Mouse (Mus musculus) olfactory bulb, adult 2 months (tissue): Measurements from ENCODE around the gene Pate2. TPM values are rescaled to one million over a fixed set of nuclear protein-coding genes. Genes with fewer than 3 reads are reported as not detected.

Experiments
- H3K27ac ChIP-seq: fragments of 200-500 bp; 2 replicates; pipeline ENCODE4 v1.5.1; 2012; ENCODE audit warnings: low read depth, low read length; ENCODE audit not compliant: insufficient read depth
- H3K4me1 ChIP-seq: fragments of 200-500 bp; 2 replicates; pipeline ENCODE4 v1.6.1; 2012; ENCODE audit warnings: low read length; ENCODE audit not compliant: control insufficient read depth, insufficient read depth
- H3K4me3 ChIP-seq: fragments of 200-500 bp; 2 replicates; pipeline ENCODE4 v1.5.1; 2012; ENCODE audit warnings: mild to moderate bottlenecking, low read depth, low read length, moderate library complexity; ENCODE audit not compliant: insufficient read depth
- CTCF ChIP-seq: fragments of 200-500 bp; IDR thresholded peaks from 2 replicates; pipeline ENCODE4 v1.5.1; 2012; ENCODE audit warnings: low read depth, mild to moderate bottlenecking, low read length, moderate library complexity; ENCODE audit not compliant: insufficient read depth
- POLR2A ChIP-seq: fragments of 200-500 bp; IDR thresholded peaks from 2 replicates; pipeline ENCODE4 v1.6.1; 2012; ENCODE audit warnings: mild to moderate bottlenecking, low read depth, low read length, moderate library complexity; ENCODE audit not compliant: insufficient read depth
- WGBS: fragments of 180-500 bp; shearing (Covaris S2); methylation state at CpG from one replicate; pipeline ENCODE4 v1.1.7; 2018; 5-methylcytosine and 5-hydroxymethylcytosine counted together
- polyA plus RNA-seq: library from polyadenylated mRNA; stranded (reverse); fragments of >200 nt; gene quantifications from 2 replicates; pipeline ENCODE4 v1.2.4, GENCODE M21; 2012; ENCODE audit warnings: low replicate concordance; ENCODE audit not compliant: missing spikeins, insufficient read depth, insufficient read length

Pate2 gene
- polyA plus RNA-seq, 1 experiment: not detected

DNA sequence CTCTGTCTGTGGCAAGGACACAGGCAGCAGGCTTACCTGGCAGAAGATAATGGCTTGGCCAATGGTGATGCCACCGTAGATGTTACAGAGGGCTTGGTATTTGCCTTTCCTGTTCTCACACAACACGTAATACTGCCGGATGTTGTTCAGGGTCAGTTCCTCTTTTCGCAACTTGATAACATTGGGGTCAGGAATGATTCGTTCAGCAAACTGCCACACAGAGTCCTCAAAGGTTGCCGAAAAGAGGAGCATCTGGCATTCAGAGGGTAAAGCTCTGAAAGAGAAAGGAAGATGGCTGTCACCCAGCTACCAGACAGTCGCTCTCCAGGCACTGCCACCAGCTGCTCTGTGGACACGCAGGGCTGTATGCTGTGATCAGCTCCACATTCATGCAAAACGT is 23.3 kb upstream of the Pate2 start:
- H3K4me1 ChIP-seq: no peaks in the 10 kb centered on the region
- H3K4me3 ChIP-seq: no peak overlapping the region
- no peak for TF ChIP-seq POLR2A
- no peak for TF ChIP-seq CTCF
- WGBS: 84% methylated on average over 9 of the region's 9 CpGs
- H3K27ac ChIP-seq: no peak overlapping the region

DNA sequence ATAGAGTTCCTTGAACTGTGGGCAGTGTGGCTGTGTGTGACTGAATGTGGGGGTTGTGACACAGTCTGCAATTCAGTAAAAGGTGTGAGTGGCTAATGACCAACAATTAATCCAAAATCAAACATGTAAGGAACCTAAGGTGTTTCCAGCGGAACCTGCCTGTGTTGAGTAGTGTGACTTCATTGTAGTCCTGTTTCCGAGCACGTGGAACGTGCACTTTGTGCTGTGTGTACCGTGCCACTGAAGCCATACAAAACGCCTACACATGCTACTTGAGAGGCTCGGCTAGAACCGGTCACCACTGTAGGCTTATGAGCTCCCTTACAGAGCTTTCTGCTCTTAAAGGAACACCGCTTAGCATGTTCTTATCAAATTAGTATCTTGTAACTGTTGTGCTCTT is 21.6 kb upstream of the Pate2 start:
- Histone ChIP-seq H3K4me1 (no peaks in the 10 kb centered on the region), H3K4me3 (no peak overlapping the region), H3K27ac (no peak overlapping the region)
- WGBS: 78% methylated on average over 9 of the region's 9 CpGs
- TF ChIP-seq CTCF (no peak), POLR2A (no peak)

- TF ChIP-seq CTCF (no peak), POLR2A (no peak)
- WGBS: 78% methylated on average over 12 of the region's 12 CpGs
- Histone ChIP-seq H3K4me3 (no peak overlapping the region), H3K27ac (no peak overlapping the region), H3K4me1 (no peaks in the 10 kb centered on the region)
These were observed 13.5 kb upstream of the Pate2 start for GRCm38 (mm10) chr9:35556494-35557102.

DNA sequence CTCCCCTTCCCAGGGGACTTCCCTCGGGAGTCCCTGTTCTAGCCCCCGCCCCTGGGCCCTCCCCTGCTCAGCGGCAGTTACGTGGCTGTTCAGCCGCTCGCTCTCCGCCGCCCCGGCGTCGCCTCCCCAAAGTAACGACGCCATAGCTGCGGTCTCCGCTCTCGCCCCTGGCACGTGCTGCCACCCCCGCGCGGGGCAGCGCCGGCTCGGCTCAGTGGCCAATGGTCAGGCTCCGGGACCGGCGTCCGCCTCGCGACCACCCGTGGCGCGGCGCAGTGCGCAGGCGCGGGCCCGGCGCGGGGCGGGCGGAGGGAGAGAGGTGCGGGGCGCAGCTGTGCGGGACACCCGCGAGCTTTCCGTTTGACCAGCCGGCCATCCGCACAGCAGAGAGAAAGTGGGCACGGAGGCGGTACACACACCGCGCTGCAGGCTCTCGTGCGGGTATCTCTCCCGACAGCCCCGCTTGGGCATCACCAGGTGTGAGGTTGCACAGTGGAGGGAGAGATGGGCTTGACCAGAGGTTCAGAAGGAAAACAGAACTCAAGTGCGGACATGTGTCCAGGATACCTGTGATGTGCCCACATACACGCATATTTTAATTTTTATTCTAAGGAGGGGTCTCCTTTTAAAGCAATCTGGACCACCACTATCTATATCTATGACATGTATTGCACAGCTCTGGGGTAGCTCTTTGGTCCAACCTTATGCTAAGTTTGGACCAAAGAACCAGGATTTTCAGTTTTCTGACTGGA is 11.7 kb upstream of the Pate2 start, which contains the start of the genes Ddx25 and Pus3:
TSS of gene Ddx25 (minus strand) at position 272 of the 752 bp plus-strand sequence.
TSS of gene Pus3 (plus strand) at position 339 of the 752 bp plus-strand sequence.
- Histone ChIP-seq H3K4me1 (no peaks in the 10 kb centered on the region), H3K27ac (peak within 1 kb of the TSS; percentile 47; the same call in 1 of the 2 replicates), H3K4me3 (peak within 1 kb of the TSS; percentile 93)
- WGBS: under 1% methylated on average over 58 of the region's 59 CpGs
- TF ChIP-seq CTCF (no peak), POLR2A (peak; percentile 74)

- peak overlapping the region; percentile 41 for H3K4me3 ChIP-seq
- WGBS: under 1% methylated on average over 31 of the region's 31 CpGs
- TF ChIP-seq POLR2A (peak; percentile 21; the same call in 1 of the 2 replicates), CTCF (no peak)
- 0 out of 2 replicates have a peak overlapping the region, but pooled peaks have one; percentile 47 for H3K27ac ChIP-seq
- H3K4me1 ChIP-seq: no peaks in the 10 kb centered on the region
These were observed 10.8 kb upstream of the Pate2 start for GRCm38 (mm10) chr9:35559009-35559890.

DNA sequence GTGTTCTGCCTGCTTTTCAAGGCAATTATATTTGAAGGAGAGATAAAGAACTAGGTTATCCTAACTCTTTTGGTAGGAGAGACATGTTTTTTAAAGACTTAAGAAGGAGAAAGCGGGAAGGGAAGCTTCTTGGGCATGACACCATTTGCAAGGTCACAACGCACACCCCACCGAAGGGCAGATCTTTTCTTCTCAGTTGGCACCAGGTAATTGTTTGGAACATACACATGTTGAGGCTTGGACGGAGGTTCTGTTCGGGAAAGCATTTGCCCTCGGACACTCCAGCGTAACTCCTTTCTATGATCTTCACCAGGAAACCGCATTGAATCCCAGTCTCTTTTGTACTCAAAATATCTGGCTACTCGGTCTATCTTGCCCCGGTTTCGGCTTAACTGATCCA is 9.0 kb upstream of the Pate2 start:
- Histone ChIP-seq H3K4me1 (no peaks in the 10 kb centered on the region), H3K4me3 (no peak overlapping the region), H3K27ac (no peak overlapping the region)
- TF ChIP-seq POLR2A (no peak), CTCF (no peak)
- 92% methylated on average over 11 of the region's 11 CpGs for WGBS

- WGBS: 88% methylated on average over 6 of the region's 6 CpGs
- Histone ChIP-seq H3K27ac (no peak overlapping the region), H3K4me3 (no peak overlapping the region), H3K4me1 (no peaks in the 10 kb centered on the region)
- no peak for TF ChIP-seq CTCF
- TF ChIP-seq POLR2A: no peak
These were observed 8.5 kb upstream of the Pate2 start for GRCm38 (mm10) chr9:35561583-35561982.

GRCm38 (mm10) chr9:35564536-35565240 is 5.4 kb upstream of the Pate2 start:
- WGBS: 71% methylated on average over 5 of the region's 5 CpGs
- TF ChIP-seq CTCF (no peak), POLR2A (no peak)
- Histone ChIP-seq H3K27ac (no peak overlapping the region), H3K4me3 (no peak overlapping the region), H3K4me1 (no peaks in the 10 kb centered on the region)
